Mouse (Mus musculus) kidney, postnatal 14 days (tissue): ENCODE measurements at regions not wholly inside any gene's neighbourhood (a gene's known extent, or its start where the extent isn't known, plus 50 kb on each side); places are given as distances from the start of the nearest gene placed in this dataset.

Experiments used
- DNase-seq: peaks from one replicate; pipeline ENCODE4 v3.0.0; 2022; ENCODE audit warnings: mixed read lengths

DNA sequence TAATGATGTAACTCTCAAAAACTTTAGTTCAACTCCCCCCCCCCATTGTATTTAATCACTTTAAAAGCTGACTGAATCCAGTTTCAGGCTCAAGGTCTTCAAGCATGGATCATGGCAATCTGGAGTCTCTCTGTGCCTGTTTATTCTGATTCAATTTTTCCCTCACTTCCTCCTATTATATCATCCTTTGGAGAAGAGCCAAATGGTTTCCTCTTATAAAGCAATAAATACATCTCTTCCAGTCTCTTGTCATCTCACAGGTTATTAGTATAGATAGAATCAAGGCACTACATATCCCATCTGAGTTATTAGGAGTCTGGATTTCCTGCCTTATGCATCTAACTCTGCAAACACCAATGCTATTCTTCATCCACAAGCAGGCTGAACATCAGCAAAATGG lies 530.2 kb upstream of the Pdcd1 start:
- no peak for DNase-seq

DNA sequence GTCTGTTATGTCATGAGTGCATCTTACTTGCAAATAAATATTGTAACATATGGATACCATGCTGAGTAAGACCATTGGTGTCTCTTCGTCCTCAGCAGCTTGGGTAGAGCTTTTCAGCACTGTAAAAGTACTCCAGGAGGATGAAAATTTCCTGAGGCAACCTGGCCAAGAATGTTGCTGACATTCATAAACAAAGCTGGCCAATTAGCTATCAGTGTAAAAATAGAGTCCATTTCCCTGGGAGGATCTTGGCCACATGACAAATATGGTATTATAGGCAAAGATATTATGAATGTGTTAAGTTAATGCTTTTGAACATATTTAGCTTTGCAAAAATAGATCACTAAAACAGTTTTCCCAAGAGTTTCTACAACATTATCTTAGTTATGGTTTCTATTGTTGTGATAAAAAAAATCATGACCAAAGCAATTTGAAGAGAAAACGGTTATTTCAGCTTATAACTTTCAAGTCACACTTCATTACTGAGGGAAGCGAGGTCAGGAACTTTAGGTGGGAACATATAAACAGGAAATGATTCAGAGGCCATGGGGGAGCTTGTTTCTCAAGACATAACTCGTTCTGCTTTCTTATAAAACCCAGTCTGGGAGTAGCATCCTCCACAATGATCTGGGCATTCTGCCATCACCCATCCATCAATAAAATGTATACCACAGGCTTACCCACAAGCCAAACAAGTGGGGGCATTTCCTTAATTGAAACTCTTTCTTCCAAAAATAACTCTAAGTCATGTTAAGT lies 529.5 kb upstream of the Pdcd1 start:
- DNase-seq: peak; percentile 22

DNA sequence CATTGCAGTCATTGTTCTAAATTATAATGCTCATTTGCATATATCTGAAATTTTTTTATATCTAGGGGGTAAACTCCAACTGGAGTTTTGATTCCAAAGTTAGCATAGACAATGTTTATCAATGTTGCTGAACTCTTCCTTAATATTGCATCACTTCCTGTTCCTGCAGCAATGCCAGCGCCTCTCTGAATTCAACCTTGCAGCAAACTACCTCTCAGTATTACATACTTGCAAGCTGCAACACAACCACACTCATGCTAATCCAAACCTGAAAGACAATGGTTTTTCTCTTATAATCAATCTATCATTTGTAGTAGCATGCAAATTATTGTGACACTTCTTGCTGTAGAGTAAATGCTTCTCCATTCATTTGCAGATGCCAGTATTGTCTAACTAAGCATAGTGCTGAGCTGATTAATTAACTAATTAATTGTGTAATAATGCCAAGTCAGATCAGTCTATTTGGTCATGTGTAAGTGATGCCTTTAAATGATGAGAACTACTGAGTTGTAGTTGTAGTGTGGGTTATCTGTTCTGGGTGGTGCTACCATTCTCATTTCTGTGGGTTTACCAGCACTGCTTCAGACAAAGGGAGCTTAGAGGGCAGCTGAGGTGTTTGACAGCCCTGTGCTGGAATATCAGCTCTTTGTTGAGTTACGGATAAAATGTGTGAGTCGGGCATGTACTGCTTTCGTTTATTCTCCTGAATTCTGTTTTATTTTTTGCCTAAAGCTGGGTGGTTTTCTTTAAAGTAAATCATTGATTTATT lies 480.6 kb upstream of the Pdcd1 start:
- DNase-seq: no peak

DNA sequence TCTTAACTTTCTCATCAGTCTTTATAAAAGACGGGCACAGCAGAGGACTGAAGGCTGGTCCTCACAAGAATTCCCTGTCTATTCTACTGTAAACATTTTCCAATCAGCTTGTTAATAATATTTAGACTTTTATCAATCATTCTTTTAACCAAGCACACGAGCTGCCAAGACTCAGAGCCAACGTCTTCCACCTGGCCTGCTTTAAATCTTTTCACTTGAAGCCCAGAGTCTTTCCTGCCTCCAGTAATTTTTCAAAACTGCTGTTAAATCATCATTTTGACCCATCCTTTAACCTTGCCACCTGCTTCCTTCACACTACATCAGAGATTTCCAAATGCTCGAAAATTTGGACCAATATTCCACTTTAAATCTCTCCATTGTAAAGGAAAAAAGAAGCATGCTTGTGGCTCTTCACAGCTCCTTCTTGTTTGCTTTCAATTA lies 451.7 kb upstream of the Pdcd1 start:
- no peak for DNase-seq

DNA sequence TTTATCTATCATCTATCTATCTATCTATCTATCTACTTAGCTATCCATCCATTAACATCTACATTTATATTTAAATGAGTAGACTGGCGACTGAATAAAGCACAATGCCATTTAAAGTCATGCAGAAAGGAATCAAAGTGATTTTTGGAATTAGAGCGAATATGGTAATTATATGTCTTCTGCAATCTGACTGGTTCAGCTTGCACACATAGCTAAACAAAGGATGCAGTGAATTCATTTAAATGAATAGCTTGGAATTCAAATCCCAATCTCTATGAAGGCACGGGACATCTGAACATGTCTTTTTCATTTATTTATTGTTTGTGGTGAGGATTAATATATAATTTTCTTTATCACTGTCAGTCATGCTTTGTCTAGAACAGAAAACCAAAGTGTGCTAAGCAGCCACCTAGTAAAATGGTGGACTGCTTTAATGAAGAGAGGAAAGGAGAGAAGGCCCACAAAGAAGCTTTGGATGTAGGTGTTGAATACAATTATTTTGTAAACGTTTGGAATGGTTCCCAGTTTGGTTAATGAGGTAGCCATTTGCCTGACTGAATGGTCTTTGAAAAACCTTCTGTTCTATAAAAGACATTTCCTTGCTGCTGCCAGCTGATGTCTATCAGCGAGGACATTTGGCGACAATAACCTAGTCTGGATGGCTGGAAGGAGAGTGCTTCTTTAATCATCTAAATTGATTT lies 451.2 kb upstream of the Pdcd1 start:
- DNase-seq: no peak

DNA sequence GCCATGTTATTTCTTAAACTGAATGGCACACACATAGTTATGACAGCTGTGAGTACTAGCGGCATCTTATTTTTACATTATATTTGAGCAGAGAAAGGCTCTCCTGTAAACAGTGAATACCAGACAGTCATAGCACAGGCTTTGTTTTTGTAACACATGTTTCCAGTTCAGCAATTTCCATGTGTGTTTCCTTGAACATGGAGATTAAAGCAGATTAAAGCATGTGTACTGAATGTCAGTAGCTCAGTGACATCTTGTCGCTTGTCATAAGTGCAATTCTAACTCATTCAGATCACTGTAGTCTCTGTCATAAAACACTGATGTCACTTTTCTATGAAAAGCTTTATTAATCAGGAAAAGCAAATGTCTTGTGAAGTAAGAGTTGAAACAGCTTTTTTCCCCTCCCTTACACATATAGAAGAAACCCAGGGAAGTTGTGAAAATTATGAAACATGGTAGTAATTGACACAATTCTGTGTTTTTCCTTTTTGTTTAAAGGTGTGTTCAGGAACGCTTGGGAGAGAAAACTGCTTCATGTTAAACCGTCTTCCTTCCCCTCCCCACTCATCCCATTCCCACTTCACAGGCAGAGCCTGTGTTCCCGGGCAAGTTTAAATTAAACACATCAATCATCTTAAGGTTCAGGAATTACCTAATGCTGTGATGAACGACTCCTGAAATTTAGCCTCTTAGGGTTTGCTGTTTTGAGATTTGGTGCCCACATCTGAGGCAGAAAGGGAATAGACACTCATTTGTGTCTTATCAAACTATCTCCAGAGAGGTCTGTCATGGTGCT lies 449.9 kb upstream of the Pdcd1 start:
- DNase-seq: no peak

DNA sequence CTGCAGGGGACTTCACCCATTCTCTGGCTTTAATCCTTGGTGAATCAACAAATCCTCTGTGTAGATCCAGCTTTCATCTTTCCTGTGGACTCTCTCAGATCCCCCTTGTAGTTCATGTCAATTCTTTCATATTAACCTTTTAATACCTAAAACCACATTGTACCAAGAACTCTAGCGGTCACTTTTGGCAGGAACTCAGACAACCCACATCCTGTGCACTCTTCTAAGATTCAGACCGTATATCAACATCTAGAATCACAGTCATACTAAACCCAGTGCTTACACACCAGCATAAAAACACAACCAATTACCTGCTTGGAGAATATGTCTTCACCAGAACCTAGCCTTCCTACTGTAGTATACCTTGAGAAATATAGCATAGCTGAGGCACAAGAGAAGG lies 444.6 kb upstream of the Pdcd1 start:
- DNase-seq: no peak

DNA sequence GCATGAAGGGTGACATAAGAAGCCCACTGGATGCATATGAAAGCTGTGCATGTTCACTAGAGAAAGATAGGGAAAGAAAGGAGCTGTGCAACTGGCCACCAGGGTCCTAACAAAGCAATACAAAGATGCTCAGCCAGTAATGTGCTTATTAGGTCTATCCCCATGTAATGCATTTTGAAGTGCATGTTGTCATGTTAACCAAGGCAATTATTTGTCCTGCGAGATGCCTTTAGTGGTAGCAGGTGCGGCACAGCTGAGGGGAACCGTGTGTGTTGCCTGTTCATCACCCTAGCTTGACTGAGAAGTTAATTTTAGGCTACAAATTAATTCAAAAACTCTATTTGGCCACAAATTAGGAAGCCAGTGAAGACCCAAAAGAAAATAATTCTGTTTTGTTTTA lies 444.0 kb upstream of the Pdcd1 start:
- DNase-seq: no peak

DNA sequence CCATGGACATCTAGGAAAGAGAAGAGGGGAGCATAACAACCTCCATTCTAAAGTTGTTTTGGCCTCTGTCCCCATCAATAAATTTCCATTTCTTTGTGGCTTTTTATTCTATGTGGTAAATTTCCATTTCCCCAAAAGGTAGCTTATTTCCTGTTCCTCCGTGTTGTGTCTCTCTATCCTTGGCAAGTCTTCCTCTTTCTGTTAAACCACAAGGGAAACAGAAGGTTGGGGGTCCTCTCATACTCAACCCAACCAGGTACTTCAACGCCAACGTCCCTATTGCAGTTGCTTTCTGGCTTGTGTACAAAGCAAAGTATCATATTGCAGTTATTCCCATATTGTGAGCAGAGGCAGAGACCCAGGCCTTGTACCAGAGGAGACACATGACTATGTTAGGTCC lies 434.7 kb upstream of the Pdcd1 start:
- DNase-seq: no peak

DNA sequence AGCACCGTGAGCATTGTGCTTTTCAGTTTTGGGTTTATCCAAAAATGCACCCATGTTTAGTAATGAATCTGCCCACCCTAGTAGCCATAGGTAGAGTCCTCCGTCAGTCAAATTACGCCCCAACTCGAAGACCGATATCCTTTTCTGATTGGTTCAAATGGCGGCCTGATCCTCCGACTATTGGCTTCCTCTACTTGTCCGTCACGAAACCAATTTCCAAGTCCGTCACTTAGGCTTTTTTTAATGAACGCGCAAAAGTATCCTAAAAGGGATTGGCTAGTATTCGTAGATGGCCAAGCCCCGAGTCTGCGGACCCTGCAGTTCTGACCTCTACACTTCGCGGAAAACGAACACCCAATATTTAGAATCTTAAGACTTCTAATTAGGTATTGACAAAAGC lies 417.5 kb upstream of the Pdcd1 start:
- peak; percentile 61 for DNase-seq

DNA sequence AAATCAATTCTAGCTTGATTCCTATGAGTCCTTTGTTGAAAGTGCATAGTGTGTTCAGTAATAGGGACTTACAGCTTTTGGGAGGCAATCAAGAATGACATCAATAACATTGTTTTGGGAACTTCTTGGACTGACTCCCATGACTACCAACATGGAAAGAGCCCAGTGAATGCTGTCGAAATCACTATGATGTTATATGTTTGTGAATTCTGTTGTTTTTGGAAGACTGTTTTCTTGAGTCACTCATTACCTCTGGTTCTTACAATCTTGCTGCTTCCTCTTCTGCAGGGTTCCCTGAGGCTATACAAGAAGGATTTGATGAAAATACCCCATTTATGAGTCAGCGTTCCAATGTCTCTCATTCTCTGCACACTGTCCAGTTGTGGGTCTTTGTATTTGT lies 371.4 kb upstream of the Pdcd1 start:
- DNase-seq: no peak

DNA sequence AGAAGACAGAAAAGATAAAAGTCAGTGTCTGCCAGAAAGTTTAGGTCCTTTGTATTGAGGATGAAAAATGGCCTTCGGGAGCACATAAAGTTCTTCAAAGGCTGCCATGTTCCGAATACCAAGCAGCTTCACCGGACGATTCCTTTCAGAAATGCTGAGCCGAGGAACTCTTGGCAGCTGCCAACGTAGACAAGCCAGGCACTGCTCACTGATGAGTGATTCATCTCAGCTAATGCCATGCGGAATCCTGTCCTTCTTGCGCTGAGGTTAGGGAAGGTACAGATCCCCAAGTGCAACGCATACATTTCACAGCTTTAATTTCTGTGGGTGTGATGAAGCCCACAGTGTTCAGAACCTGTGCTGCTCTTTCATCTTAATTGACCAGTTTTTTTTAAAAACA lies 360.7 kb upstream of the Pdcd1 start:
- no peak for DNase-seq

DNA sequence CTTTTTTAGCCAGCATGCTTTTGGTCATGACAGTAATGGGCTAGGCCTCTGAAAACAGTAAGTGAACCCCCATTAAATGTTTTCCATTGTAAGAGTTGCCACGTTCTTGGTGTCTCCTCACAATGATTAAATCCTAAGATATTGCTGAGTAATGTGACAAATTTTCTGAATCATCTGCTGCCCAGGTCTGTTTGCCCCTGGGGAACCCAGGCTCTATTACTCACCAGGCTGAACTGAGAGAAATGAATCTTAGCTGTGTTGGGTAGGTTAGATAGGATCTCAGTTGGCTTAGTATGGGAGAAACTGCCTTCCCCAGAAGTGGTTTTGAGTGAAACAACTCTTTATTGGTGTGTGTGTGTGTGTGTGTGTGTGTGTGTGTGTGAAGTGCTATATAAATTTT lies 314.3 kb upstream of the Pdcd1 start:
- no peak for DNase-seq

DNA sequence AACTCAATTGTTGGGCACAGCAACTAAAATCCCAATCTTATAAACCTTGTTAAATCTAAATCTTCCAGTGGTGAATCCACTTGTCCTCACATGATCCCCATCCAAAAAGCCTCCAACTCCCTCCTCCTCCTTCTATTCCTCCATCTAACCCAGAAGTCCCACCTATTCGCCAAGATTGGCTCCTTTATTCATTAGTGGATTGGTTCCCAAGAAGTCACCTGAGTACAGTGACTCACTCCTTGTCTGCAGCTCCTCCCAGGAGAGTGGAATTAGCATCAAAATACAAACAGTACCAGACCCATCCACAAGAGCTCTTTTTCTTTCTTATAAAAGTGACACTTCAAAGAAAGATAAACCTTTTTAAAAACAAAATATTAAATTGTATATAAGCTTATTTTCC lies 304.6 kb upstream of the Pdcd1 start:
- DNase-seq: no peak

DNA sequence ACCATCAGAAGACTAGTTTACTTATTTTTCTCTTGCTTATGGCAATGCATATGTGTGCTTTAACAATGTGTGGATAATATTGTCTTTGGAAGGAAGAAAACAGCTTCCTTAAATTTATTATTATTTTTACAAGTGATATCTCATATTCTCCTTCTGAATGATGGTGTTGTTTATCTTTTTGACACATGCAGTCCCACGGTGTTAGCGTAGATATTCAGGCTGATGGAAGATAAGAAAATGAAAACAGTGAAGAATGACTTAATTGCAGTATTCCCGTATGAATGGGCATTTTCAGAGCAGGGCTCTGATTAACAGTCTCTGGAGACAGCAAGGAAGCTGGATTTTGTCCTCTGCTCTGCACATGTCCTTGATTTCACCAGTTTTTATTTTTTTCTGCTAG lies 303.5 kb upstream of the Pdcd1 start:
- no peak for DNase-seq

DNA sequence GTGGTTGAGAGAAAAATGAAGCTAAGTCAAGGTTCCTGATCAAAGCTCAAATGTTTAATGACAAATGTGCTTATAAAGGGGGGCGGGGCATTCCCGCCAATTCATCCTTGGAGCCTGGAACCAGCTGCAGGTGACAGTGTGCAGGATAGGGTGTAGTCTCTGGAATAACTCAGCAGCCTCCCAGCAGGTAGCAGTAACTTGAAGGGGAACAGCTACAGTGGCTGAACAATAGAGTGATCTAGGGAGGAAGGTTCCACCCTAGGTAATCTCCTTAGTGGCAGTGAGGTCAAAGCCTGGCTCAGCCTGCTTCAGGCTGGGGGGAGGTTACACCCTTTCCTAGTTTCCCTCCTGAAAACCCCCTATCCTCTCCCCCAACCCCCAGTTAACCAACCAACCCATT lies 290.2 kb upstream of the Pdcd1 start:
- no peak for DNase-seq

DNA sequence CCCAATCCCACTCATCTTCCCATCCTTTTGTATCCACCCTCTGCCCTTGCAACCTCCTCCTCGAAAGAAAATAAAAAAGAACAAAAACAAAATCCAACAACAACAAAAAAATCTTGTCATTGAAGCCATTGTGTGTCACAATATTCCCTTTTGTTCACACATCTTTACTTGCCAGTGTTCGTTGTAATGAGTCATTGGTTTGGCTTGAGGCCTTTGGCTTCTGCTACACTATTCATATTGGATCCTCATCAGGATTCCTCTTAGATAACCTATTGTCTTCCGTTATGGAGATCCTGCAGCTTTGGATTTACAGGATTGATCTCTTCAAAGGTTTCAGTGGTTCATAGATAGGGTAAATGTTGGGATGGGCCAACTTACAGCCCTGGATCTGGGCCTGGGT lies 288.9 kb upstream of the Pdcd1 start:
- DNase-seq: no peak

DNA sequence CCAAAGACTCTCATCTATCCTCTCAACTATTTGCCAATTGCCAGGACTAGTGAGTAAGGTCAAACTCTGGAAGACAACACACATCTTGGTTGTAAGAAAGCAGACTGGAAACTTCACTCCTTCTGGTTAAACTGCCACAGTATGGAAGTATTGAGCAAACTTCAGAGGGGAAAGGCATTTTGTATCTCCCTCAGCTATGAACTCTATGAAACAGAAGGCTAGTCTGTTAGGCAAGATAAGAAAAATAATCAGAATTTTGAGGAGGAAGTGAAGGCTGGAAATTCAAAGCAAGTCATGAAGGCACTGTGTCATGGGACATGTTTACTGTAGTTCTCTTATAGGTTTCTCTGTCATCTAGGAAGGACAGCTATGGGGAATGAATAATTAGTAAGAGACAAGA lies 265.7 kb upstream of the Pdcd1 start:
- no peak for DNase-seq

DNA sequence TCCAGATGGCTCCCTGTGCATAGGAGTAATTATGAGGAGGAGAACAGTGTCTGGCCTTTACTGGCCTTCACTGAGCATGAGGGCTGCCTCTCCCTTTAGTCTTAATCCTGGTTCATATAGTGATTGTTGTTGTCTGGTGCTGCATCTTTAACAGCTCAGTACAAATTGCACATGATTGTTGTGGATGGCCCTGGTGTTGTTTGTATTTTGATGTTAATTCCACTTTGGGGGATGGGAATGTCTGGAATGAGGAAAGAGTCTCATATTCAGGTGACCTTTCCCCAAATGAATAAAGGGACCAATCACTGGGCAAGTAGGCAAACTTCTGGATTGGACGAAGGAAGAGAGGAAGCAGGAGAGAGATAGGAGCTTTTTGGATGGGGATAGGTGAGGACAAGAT lies 246.0 kb upstream of the Pdcd1 start:
- no peak for DNase-seq

DNA sequence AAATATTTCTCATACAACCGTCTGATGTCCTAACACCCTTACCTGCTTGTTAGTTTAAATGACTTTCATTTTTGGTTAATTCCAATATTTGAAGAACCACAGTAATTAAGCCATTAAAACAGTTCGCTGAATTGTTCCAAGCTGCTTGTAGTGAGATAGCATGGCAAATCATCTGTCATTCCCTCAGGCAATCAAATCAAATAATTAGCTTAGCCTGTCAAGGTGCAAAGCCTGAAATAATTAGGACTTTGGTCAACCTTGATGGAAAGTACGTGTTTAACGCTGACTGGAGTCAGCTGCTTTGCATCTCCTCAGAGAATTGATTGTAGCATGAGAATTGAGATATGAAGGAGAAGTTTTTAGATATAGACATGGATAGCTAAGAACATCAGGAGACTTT lies 220.2 kb upstream of the Pdcd1 start:
- no peak for DNase-seq

DNA sequence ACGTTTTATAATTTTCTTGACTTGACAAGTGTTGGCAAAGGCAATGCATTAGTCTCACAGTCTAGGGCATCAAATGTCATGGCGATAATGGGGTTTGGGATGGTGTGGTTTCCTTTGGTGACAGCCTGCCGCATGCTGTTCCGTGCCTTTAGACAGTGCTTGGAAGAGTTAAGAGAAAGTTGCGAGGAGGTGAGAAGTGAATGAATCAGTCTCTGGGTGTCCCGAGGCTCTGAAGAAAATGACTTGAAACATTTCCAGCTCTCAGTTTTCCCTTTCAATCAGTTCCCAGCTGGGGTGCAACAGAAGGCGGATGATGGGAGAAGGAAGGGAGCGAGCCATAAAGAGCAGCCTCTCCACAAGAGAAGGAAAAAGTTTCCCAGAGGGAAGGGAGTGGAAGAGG lies 211.0 kb upstream of the Pdcd1 start:
- DNase-seq: no peak

DNA sequence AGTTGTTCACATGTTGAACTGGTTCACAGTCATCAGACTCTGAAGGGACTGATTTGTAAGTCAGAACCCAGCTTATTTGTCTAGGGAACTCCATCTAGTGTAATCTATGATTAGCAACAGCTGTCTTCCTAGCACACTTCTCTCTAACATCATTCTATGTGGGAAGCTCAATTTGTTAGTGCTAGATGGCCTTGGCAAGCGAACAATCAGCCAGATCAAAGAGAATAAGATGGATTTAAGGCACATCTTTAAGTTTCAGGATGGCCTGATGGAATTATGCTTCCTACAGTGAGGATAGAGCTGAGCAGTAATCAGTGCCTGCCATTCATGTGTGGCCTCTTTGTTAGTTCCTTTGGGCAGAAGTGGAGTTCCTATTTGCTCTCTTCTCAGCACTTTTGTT lies 183.1 kb upstream of the Pdcd1 start:
- no peak for DNase-seq

DNA sequence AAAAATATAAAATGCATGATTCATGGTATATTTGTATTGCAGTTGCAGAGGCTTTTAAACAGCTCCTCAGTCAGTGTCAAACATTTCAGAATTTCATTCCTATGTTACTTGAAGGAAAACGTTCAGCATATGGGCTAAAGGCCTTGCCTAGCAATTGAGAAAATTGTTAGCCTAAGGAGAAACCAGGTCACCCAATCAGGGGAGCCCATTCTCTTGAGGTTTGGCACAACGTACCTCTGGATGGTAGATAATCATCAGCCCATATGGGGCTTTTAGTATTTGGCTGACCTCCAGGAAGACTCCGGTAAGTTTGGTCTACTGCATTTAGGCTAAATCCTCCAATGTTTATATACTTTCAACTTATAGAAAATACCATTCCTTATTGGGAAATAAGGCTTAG lies 168.7 kb upstream of the Pdcd1 start:
- no peak for DNase-seq
